Mouse (Mus musculus): Measurements from ENCODE around the gene Gli3. TPM values are rescaled to one million over a fixed set of nuclear protein-coding genes. Genes with fewer than 3 reads are reported as not detected.

Gli3 gene
- polyA plus RNA-seq, 1 experiment from 2014 or later: 0.29 TPM

DNA sequence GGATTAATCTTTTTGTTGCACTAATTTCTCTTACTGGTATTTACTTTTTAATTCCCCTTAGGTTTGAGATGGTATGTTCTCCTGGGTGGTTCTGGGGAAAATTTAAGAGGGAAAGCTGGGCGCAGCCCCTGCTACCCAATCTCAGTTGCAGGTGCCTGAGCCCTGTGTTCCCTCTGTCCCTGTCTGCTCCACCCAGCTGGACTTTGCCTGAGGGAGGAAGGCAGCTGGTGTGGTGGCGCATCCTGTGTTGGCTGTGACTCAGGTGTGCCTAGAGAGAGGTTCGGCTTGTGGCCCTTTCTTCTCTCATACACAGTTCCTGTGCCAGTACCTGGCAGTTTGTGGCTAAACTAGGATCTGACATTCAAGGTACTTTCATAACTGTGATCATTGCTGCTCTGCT is 74.6 kb downstream of the Gli3 start:
- 62% methylated on average over 3 of the region's 3 CpGs for WGBS (ENCODE audit: insufficient replicate concordance)
- H3K4me1 ChIP-seq (replicated peaks): no peaks in the 10 kb centered on the region
- no peak overlapping the region for H3K4me2 ChIP-seq
- no peaks in the 10 kb centered on the region for H3K27me3 ChIP-seq
- H3K9ac ChIP-seq: no peak overlapping the region
- no peak overlapping the region for H3K4me3 ChIP-seq (replicated peaks)
- H3K9me3 ChIP-seq (replicated peaks): no peaks in the 10 kb centered on the region
- no peak overlapping the region for H3K27ac ChIP-seq (replicated peaks)
- H3K36me3 ChIP-seq (replicated peaks): no peaks in the 10 kb centered on the region
- ATAC-seq (ENCODE audit: insufficient read depth): no peak

DNA sequence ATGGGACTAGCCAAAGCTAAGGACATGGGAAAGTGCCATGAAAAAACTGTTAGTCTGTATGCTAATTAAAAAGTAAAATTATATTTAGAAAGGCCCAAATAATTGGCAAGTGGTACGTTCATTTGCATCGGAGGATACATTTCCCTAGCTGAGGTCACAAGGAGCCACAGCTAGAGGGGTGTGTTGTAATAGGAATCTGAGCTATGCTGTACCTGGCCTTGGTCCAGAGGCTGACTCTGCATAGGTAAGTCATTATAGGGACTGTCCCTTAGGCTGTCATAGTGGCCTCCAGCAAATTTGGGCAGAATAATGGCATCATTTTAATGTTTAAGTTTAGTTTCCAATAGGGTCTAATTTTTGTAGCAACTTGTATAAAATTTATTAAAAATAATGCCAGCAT is 75.4 kb downstream of the Gli3 start:
- 71% methylated on average over 2 of the region's 2 CpGs for WGBS (ENCODE audit: insufficient replicate concordance)
- no peak overlapping the region for H3K27ac ChIP-seq (replicated peaks)

DNA sequence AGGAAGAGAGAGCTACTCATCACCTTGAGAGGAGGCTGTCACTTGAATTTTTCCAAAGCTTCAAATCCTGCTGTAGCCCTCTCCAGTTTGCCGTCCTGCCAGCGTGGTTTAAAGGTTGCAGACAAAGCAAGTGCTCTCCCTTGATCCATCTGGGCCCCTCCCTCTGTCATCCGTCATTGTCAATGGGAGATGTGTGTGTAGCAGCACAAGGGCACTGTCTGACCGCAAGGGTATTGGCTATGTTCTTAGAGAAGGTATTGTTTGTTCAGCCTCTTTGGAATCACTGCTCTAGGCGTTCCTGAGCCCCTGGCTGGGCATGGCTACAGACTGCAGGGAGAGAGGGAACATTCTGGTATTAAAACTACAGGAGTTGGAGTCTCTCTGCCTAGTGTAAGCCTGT is 79.0 kb downstream of the Gli3 start:
- Histone ChIP-seq H3K9ac (no peak overlapping the region), H3K27ac (replicated peaks) (no peak overlapping the region), H3K4me1 (replicated peaks) (no peaks in the 10 kb centered on the region), H3K4me2 (no peak overlapping the region), H3K4me3 (replicated peaks) (no peak overlapping the region), H3K36me3 (replicated peaks) (no peaks in the 10 kb centered on the region), H3K9me3 (replicated peaks) (no peaks in the 10 kb centered on the region), H3K27me3 (no peaks in the 10 kb centered on the region)
- WGBS (ENCODE audit: insufficient replicate concordance): 26% methylated on average over 5 of the region's 5 CpGs
- no peak for ATAC-seq (ENCODE audit: insufficient read depth)

More for the DNA sequence above, 75.4 kb downstream of the Gli3 start:
- Histone ChIP-seq H3K4me3 (replicated peaks) (no peak overlapping the region), H3K36me3 (replicated peaks) (no peaks in the 10 kb centered on the region), H3K4me1 (replicated peaks) (no peaks in the 10 kb centered on the region), H3K4me2 (no peak overlapping the region), H3K9ac (no peak overlapping the region), H3K27me3 (no peaks in the 10 kb centered on the region), H3K9me3 (replicated peaks) (no peaks in the 10 kb centered on the region)
- ATAC-seq (ENCODE audit: insufficient read depth): no peak

DNA sequence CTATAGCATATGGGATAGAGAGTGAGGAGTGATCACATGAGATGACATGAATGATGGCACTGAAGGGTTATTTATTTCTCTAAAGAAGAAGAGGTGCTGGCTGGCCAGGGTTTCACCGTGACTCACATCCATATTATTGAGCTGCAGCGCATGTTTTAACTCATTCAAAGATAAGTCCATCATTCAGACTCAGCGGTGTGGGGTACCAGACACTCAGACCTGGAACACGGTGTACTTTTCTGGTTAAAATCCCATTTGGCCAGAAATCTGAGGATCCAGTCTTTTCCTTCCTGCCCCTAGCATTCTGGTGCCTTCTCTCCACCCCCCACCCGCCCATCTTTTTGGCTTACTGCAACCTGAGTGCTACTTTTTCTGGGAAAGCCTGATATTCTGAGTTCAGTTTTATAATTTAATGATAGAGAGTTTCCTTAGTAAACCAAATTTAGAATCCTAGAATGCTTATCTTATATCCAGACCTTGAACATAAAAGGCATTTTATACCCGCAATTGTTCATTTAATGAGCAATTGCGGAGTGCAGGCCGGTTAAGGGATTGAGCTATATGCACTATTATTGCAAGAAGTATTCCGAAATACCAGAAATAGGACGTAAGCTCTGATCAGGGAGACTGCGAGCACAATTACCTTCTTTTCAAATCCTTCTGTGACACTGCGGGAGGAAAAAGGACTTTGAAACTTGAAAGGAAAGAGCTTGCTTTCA is 80.3 kb downstream of the Gli3 start:
- no peak overlapping the region for H3K27ac ChIP-seq (replicated peaks)
- H3K4me3 ChIP-seq (replicated peaks): no peak overlapping the region
- H3K4me1 ChIP-seq (replicated peaks): no peaks in the 10 kb centered on the region
- no peaks in the 10 kb centered on the region for H3K9me3 ChIP-seq (replicated peaks)
- ATAC-seq (ENCODE audit: insufficient read depth): no peak
- H3K9ac ChIP-seq: no peak overlapping the region
- H3K27me3 ChIP-seq: no peaks in the 10 kb centered on the region
- WGBS (ENCODE audit: insufficient replicate concordance): 71% methylated on average over 12 of the region's 12 CpGs
- H3K4me2 ChIP-seq: no peak overlapping the region
- H3K36me3 ChIP-seq (replicated peaks): no peaks in the 10 kb centered on the region

DNA sequence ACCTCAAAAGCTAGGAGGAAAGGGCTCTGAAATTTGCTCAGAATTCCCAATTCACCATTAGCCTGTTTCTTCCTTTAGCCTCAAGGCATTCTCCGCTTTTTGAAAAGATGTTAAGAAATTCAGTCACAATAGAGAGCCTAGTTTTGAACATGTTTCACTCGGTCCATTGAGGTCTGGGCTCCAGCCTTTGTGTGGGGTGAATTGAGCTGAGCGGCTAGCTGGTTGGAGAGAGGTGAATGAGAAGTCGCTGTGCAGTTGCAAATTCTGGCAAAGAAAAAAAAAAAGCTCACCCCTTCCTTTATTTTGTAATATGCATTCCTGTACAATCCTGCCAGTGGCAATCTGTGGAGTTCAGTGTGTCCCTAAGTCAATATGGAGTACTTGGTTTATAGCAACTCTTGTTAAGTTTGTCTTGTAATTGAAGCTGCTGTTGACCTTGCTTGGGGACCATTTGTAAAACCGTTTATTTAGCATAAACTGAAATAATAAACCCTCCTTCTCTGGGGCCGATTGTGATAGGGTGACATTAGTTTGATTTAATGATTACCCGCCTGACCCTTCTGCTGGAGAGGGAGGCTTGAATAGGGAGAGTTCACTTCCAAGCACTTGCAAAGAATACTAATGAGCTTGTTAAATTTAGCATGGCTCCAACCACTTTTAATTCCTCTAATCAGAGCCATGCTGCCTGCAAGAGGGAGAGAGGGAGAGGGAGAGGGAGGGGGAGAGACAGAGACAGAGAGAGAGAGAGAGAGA is 81.0 kb downstream of the Gli3 start:
- 56% methylated on average over 7 of the region's 7 CpGs for WGBS (ENCODE audit: insufficient replicate concordance)
- Histone ChIP-seq H3K4me2 (no peak overlapping the region), H3K4me3 (replicated peaks) (no peak overlapping the region), H3K36me3 (replicated peaks) (no peaks in the 10 kb centered on the region), H3K27ac (replicated peaks) (no peak overlapping the region), H3K9ac (no peak overlapping the region), H3K9me3 (replicated peaks) (no peaks in the 10 kb centered on the region), H3K27me3 (no peaks in the 10 kb centered on the region), H3K4me1 (replicated peaks) (no peaks in the 10 kb centered on the region)
- no peak for ATAC-seq (ENCODE audit: insufficient read depth)

DNA sequence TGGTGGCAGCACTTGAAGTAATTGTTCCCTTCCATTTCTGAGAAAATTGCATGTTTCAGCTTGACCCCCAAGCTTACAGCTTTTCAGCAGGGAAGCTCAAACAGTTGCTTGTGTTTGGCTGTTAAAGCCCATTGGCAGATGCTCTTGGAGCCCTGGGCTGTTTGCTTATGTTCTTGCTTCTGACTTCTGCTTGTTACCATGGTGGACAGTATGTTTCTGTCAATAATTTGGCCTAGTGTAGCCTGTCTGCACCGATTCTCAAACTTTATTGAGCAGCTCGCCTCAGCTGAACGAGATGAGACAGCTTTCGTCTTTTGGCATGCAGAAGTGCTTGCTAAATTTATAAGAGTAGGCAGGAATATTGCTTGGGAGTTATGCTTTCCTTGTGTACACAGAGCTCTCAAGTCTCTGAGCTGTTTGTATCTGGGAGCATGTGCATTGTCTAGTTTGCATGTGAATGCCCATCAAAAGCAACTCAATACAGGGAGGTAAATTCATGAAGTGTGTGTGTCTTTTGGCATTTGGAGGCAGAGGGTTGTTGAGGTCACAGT is 82.4 kb downstream of the Gli3 start:
- Histone ChIP-seq H3K4me2 (no peak overlapping the region), H3K27ac (replicated peaks) (no peak overlapping the region), H3K9me3 (replicated peaks) (no peaks in the 10 kb centered on the region), H3K9ac (no peak overlapping the region), H3K27me3 (no peaks in the 10 kb centered on the region), H3K4me1 (replicated peaks) (no peaks in the 10 kb centered on the region), H3K4me3 (replicated peaks) (no peak overlapping the region), H3K36me3 (replicated peaks) (no peaks in the 10 kb centered on the region)
- no peak for ATAC-seq (ENCODE audit: insufficient read depth)
- 63% methylated on average over 4 of the region's 4 CpGs for WGBS (ENCODE audit: insufficient replicate concordance)

DNA sequence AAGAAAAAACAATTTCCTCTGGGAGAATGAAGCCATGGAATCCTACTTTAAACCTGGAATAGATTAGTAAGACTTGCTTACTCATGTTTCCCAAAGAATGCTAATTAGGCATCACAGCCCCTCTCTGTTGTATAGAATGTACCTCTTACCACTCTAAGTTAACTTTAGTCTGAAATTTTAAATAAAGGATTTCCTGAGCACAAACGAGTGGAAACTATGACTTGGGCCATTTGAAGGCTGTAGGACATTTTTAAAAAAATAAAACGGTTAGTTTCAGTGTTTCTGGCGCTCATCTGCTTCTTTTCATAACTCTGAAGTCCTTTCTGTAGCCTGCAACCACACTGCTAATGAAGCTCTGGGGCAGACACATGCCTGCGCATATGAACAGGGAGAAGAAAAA is 83.2 kb downstream of the Gli3 start:
- H3K27me3 ChIP-seq: no peaks in the 10 kb centered on the region
- H3K9me3 ChIP-seq (replicated peaks): no peaks in the 10 kb centered on the region
- H3K27ac ChIP-seq (replicated peaks): no peak overlapping the region
- no peaks in the 10 kb centered on the region for H3K4me1 ChIP-seq (replicated peaks)
- H3K4me3 ChIP-seq (replicated peaks): no peak overlapping the region
- no peak overlapping the region for H3K4me2 ChIP-seq
- no peaks in the 10 kb centered on the region for H3K36me3 ChIP-seq (replicated peaks)
- WGBS (ENCODE audit: insufficient replicate concordance): 54% methylated on average over 4 of the region's 4 CpGs
- no peak overlapping the region for H3K9ac ChIP-seq
- no peak for ATAC-seq (ENCODE audit: insufficient read depth)

DNA sequence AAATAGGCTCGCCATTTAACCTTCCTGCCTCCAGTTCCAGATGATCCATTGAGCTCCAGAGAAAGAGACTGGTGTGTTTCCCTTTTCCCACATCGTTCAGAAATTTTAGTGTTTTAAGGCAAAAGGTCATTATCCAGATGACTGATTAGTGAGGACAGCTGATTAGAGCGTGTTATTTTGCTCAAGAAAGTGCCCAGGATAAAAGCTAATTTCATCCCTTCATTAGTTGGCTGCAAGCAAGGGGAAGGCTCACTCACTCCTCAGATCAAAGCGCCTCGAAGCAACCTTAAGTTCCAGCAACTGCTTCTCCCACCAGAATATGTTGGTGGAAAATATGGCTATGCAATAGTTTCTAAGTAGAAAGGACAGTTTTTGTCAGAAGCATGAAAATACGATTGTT is 86.4 kb downstream of the Gli3 start:
- Histone ChIP-seq H3K4me3 (replicated peaks) (no peak overlapping the region), H3K4me2 (no peak overlapping the region), H3K36me3 (replicated peaks) (no peaks in the 10 kb centered on the region), H3K9ac (no peak overlapping the region), H3K27ac (replicated peaks) (no peak overlapping the region), H3K9me3 (replicated peaks) (no peaks in the 10 kb centered on the region), H3K4me1 (replicated peaks) (no peaks in the 10 kb centered on the region), H3K27me3 (no peaks in the 10 kb centered on the region)
- no peak for ATAC-seq (ENCODE audit: insufficient read depth)
- WGBS (ENCODE audit: insufficient replicate concordance): 48% methylated on average over 6 of the region's 6 CpGs

DNA sequence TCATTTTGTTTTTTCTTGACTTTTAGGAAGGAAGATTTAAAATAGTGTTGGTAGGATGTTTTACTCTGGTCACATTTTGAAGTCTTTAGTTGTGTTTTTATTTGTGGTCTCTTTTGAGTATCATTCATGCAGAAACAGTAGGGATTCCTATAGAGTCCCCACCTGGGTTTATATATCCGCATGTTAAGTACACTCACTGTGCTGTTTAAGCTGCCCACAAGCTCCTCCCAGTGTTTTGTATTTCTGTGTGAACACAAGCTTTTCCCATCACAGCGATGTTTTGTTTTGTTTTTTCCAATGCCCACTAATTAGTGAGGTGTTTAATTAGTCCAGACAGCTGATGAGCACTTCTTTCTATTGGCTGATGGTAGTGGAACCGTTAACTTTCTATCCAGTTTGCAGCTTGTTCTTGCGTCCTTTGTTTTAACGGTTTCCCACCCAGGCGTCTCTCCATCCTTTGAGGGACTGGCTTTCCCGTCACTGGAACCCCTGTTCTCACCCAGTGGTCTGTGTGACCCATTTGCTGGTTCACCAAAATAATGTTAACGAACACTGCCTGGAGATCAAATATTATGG is 87.1 kb downstream of the Gli3 start:
- H3K36me3 ChIP-seq (replicated peaks): no peaks in the 10 kb centered on the region
- no peaks in the 10 kb centered on the region for H3K27me3 ChIP-seq
- no peaks in the 10 kb centered on the region for H3K4me1 ChIP-seq (replicated peaks)
- ATAC-seq (ENCODE audit: insufficient read depth): no peak
- WGBS (ENCODE audit: insufficient replicate concordance): 70% methylated on average over 8 of the region's 8 CpGs
- no peak overlapping the region for H3K9ac ChIP-seq
- no peak overlapping the region for H3K4me3 ChIP-seq (replicated peaks)
- H3K9me3 ChIP-seq (replicated peaks): no peaks in the 10 kb centered on the region
- no peak overlapping the region for H3K4me2 ChIP-seq
- no peak overlapping the region for H3K27ac ChIP-seq (replicated peaks)

DNA sequence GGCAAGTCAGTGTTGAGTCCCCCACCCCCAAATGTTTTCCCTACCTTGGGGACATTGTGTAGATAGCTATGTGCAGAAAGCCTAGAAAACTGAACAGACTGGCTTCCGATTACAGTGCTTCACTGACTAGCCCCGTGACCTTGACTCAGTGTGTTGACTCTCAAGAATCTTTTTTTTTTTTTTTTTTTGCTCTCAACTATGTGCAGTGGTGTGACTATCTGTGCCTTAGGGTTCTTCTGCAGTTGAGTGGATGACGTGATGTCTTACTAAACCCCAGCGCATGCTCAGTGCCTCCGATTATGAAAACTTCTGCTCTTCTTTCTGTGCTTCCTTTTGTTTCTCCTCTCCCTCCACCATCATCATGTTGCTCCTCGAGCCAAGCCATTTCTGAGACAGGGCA is 87.7 kb downstream of the Gli3 start:
- Histone ChIP-seq H3K9me3 (replicated peaks) (no peaks in the 10 kb centered on the region), H3K36me3 (replicated peaks) (no peaks in the 10 kb centered on the region), H3K27ac (replicated peaks) (no peak overlapping the region), H3K27me3 (no peaks in the 10 kb centered on the region), H3K4me2 (no peak overlapping the region), H3K4me1 (replicated peaks) (no peaks in the 10 kb centered on the region), H3K4me3 (replicated peaks) (no peak overlapping the region), H3K9ac (no peak overlapping the region)
- 71% methylated on average over 6 of the region's 6 CpGs for WGBS (ENCODE audit: insufficient replicate concordance)
- ATAC-seq (ENCODE audit: insufficient read depth): no peak

DNA sequence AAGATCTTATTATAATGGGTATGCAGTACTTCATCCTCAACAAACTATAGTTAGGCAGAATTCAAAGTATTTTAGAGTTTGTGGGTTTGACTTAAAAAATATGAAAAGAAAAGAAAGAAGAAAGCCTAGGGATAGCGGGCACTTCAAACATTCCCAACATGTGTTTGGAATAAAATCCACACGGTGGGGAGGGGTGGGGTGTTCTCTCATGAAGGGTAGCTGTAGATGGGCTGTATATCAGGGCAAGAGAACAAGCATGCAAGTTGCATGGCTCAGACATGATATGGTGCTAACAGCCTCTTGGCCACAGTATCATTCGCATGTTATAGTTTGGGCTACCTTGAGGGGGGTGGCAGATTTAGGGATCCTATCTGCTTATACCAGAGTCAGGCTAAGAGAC is 89.0 kb downstream of the Gli3 start:
- ATAC-seq (ENCODE audit: insufficient read depth): no peak
- WGBS (ENCODE audit: insufficient replicate concordance): 69% methylated on average over 3 of the region's 3 CpGs
- Histone ChIP-seq H3K27me3 (no peaks in the 10 kb centered on the region), H3K9me3 (replicated peaks) (no peaks in the 10 kb centered on the region), H3K36me3 (replicated peaks) (no peaks in the 10 kb centered on the region), H3K27ac (replicated peaks) (no peak overlapping the region), H3K9ac (no peak overlapping the region), H3K4me1 (replicated peaks) (no peaks in the 10 kb centered on the region), H3K4me2 (no peak overlapping the region), H3K4me3 (replicated peaks) (no peak overlapping the region)

Measured in liver, embryonic 15.5 days (tissue).